Mouse (Mus musculus) thymus, adult 18-20 months (tissue): ENCODE results near the gene Dpp3.
"Not testable (repeated sequence)": the region's sequence is repeated elsewhere in the genome, so short reads cannot be mapped to it uniquely, and the experiment has no call there.

Source experiments
- DNase-seq, 2 experiments: peaks; one replicate each; pipeline ENCODE4 v3.0.0; 2022; ENCODE audit warnings: mixed read lengths in 2 of 2

Dpp3 gene

DNA sequence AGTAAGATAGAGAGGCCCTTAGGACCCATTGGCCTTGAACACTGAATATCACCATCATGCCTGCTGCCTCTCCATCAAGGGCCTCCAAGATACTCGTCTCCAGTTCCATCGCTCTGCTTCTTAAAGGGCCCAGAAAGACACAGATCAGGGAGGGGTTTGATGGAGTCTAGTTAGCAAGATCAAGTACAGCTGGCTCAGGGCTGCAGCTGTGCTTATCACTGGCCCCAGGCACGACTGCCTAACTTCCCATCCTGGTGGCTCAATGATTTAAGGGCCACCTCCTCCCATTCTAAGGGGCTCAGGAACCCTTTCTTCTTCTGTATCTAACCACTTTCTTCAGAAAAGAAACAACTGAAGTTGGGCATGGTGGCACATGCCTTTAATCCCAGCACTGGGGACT lies 36.3 kb downstream of the Dpp3 start:
- no peak for DNase-seq

- DNase-seq, result no peak
Observed at GRCm38 (mm10) chr19:4889791-4890190, 38.3 kb downstream of the Dpp3 start.

GRCm38 (mm10) chr19:4883961-4884360 lies 44.1 kb downstream of the Dpp3 start:
- DNase-seq, result no peak

- DNase-seq, result no peak
Observed at GRCm38 (mm10) chr19:4879324-4879703, 48.8 kb downstream of the Dpp3 start.

DNA sequence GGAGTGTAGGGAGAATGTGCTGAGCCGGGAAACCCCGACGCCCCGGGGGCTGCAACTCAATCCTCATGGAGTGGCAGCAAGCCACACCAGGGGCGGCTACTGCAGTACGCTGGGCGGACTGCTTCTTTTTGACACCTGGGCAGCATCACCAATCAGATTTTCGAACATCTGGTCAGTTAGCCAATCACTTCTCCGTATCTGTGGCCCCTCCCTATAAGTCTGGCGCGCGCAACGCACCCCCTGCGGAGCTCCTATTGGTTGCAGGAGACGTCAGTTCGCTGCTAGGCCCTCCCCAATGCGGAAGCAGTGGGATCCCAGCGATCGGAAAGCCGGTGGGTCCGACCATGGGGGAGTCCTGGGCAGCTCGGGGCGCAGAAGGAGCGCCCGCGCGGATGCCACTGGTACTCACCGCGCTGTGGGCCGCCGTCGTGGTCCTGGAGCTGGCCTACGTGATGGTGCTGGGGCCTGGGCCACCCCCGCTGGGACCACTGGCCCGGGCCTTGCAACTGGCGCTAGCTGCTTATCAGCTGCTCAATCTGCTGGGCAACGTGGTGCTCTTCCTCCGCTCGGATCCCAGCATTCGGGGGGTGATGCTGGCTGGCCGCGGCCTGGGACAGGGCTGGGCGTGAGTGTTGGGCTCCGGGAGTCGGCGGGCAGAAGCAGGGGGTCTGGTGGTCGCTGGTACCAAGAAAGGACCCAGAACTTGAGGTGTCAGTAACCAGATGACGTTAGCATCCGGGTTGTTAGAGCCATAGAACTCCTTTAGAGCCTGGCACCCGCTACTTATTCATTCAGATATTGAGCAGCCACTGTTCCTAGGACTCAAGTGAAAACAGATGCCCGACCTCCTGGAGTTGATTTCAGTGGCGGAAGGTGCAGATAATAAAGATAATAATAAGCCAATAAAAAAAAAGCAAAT lies 49.4 kb downstream of the Dpp3 start, which contains the start of gene Zdhhc24:
Zdhhc24 (plus strand) TSS at position 264 of the 919 bp plus-strand sequence.
- DNase-seq, result peak; percentile 90 to 93

DNA sequence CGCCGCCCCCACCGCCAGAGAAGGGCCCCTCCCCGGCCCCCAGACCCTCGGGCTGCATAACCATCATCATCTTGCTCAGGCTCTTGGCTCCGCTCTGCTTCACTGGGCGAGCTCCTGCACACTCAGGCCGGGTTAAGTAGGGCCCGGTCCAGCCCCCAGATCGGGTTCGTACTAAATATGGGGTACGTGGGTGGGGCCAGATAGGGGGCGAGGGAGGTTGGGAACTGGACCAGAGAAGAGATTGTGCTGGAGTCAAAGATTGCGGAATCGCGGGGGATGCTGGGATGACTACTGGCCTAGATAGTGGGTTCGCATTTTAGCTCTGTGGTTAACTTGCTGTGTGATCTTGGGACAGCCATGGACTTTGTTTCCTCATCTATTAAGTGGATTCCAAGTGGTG lies 50.3 kb downstream of the Dpp3 start, which contains the start of gene Actn3:
Actn3 (minus strand) TSS at position 125 of the 400 bp plus-strand sequence.
- peak in 1 of 2 experiments; percentile 16 for DNase-seq

DNA sequence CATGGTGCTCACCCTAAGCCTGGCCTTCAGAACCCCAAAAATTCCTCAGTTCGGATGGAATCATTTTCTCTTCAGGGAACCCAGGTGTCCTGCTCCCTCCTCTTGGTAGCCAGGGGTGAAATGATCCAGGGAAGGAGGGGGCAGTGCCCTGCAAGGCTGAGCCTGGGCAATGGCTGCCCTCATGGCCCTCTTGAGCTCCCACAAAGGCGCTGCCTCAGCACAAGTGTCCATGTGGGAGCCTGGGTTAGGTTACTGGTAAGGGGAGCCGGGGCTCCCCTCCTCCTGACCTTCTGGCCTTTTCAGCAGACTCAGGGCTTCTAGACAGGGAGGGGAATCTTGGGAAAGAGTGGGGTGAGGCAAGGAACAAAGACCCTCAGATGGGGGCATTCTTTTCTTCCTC lies 51.3 kb downstream of the Dpp3 start:
- no peak for DNase-seq

DNA sequence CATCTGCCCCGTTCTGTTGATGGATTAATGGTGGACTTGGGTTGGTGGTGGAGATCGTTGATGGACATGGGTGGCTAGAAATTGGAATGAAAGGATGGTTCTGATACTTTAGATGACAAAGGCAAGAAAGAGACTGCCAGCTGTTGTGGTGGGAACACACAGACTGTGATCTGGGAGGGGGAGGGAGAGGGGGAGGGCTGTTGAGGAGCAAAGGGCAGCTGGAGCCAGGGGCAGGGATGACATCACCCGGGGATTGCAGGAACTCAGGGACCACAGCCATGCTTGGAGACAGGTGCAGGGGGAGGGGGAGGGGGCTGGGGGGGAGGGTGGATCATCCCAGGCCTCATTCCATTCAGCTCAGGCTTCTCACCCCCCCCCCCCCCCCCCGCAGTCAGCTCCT lies 51.8 kb downstream of the Dpp3 start:
- DNase-seq, result no peak

- not testable (repeated sequence) for DNase-seq
Observed at GRCm38 (mm10) chr19:4874613-4875012, 53.5 kb downstream of the Dpp3 start.

DNA sequence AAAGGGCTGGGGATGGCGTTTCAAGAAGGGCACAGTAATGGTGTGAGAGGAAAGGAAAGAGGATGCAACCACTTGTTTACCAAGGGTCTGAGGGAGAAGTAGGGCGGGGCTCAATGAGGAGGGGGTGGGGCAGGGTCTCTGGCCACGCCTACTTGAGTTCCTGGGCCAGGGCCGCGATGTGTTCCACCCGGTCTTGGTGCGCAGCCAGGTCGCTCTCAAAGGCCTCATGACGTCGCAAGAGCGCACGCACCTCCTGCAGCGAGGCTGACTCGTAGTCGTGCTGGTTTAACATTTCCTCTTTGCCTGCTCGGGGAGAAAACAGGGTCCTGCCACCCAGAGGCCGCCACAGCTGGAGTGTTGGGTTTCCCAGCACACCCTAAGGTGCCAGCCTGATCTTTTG lies 62.9 kb downstream of the Dpp3 start:
- no peak for DNase-seq

DNA sequence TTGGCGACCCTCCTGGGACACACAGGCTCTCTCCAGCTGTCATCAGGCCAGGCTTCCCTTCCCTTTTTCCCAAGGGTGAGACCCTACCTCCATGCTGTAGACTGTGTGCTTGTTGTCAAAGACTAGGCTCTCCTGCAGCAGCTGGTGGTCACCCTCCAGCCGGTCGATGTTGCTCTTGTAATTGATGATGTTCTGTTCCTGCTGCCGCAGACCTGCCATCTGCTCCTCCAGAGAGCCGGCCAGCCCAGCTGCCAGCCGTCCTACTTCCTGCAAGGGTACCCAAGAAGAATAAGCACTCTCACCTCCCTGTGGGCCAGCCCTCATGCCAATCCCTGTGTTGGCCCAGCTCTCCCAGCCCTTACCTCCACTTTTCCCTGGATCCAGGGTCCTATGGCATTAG lies 65.0 kb downstream of the Dpp3 start:
- DNase-seq, result no peak

DNA sequence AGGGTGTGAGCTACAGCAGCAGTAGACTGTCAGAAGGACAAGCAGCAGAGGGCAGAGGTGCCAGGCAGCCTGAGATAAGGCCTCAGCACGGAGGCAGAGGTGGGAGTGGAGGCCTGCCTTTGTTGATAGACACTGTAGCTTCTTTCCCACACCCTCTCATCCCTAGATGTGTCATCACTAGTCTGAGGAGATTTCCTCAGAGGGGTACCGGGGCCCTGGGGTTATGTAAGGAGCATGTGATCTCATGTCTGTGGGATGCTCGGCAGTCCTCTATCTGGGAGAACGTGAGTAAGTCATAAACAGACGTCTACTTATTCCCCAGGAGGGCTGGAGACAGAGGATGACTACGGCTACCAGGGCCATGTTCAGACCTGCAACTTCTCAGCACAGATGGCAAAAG lies 69.0 kb downstream of the Dpp3 start:
- no peak for DNase-seq
